Mouse (Mus musculus) limb, embryonic 15.5 days (tissue): ENCODE data around the gene Csdc2. TPM values are rescaled to one million over a fixed set of nuclear protein-coding genes. Genes with fewer than 3 reads are reported as not detected.
"Not testable (repeated sequence)": the region's sequence is repeated elsewhere in the genome, so short reads cannot be mapped to it uniquely, and the experiment has no call there.

Source experiments
- ATAC-seq: fragments of 200-750 bp; cut with Nextera tagmentation; 2 replicates; pipeline ENCODE4 v1.8.0; 2017; ENCODE audit warnings: low read depth, moderate TSS enrichment; ENCODE audit not compliant: insufficient number of reproducible peaks, low FRiP score, low TSS enrichment
- H3K27ac ChIP-seq: fragments of 300-500 bp; sonication (generic); 2 replicates; pipeline ENCODE4 v1.5.1; 2015; ENCODE audit warnings: moderate library complexity, mild to moderate bottlenecking, inconsistent platforms
- H3K27me3 ChIP-seq: fragments of 300-500 bp; sonication (generic); 2 replicates; pipeline ENCODE4 v1.6.1; 2015; ENCODE audit warnings: inconsistent platforms
- H3K36me3 ChIP-seq: fragments of 300-500 bp; sonication (generic); 2 replicates; pipeline ENCODE4 v1.6.1; 2015; ENCODE audit warnings: inconsistent platforms
- H3K4me1 ChIP-seq: fragments of 300-500 bp; sonication (generic); 2 replicates; pipeline ENCODE4 v1.6.1; 2015; ENCODE audit warnings: inconsistent platforms
- H3K4me2 ChIP-seq: fragments of 300-500 bp; sonication (generic); 2 replicates; pipeline ENCODE4 v1.6.1; 2015; ENCODE audit warnings: mild to moderate bottlenecking, inconsistent platforms
- H3K4me3 ChIP-seq: fragments of 300-500 bp; sonication (generic); 2 replicates; pipeline ENCODE4 v1.5.1; 2015; ENCODE audit warnings: mild to moderate bottlenecking, inconsistent platforms
- H3K9ac ChIP-seq: fragments of 300-500 bp; sonication (generic); 2 replicates; pipeline ENCODE4 v1.6.1; 2015; ENCODE audit warnings: inconsistent platforms
- H3K9me3 ChIP-seq: fragments of 300-500 bp; sonication (generic); 2 replicates; pipeline ENCODE4 v1.6.1; 2016; ENCODE audit warnings: inconsistent platforms
- whole genome bisulfite sequencing: fragments of 180-500 bp; shearing (Covaris S2); methylation state at CpG from one replicate; pipeline ENCODE4 v1.1.7; 2015; 5-methylcytosine and 5-hydroxymethylcytosine counted together
- polyA plus RNA-seq: library from polyadenylated mRNA; unstranded; fragments of >200 nt; fragmentation: Nextera tagmentation; extraction: Ambion mirVana; gene quantifications from 2 replicates; pipeline ENCODE4 v1.2.1, GENCODE M21; 2015

Csdc2 gene
- polyA plus RNA-seq, 1 experiment from 2014 or later, result 14.0 TPM

DNA sequence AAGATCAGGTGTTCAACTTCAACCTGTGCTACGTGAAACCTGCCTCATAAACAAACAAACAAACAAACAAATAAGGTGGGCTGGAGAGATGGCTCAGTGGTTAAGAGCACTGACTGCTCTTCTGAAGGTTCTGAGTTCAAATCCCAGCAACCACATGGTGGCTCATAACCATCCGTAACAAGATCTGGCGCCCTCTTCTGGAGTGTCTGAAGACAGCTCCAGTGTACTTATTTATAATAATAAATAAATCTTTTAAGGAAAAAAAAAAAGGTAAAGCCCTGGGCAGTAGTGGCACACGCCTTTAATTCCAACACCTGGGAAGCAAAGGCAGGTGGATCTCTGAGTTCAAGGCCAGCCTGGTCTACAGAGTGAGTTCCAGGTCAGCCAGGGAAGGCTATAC lies 27.8 kb upstream of the Csdc2 start:
- not testable (repeated sequence) for H3K9ac ChIP-seq, H3K4me2 ChIP-seq, H3K4me1 ChIP-seq, H3K9me3 ChIP-seq, H3K4me3 ChIP-seq, H3K27ac ChIP-seq, ATAC-seq, H3K27me3 ChIP-seq
- 85% methylated on average over 4 of the region's 4 CpGs for WGBS
- peaks cover 97% of the 10 kb centered on the region for H3K36me3 ChIP-seq

DNA sequence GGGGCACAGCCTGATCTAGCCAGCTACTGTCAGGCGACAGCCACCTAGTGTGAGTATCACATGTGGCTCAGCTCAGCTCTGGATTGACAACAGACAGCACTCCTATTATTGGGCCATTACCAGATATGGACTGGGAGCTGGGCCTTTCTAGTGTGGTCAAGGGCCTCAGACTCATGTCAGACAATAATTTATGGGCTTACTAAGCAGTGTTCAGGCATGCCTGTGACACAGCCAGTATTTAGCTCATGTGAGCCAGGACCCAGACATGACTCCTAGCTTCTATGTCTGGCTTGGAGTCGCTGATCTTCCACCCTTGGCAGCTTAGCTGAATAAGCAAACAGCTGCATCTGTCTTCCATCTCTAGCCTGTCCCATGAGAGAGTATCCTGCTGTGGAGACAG lies 24.1 kb upstream of the Csdc2 start:
- Histone ChIP-seq H3K27ac (no peak overlapping the region), H3K27me3 (no peaks in the 10 kb centered on the region), H3K4me3 (no peak overlapping the region), H3K36me3 (peaks cover 97% of the 10 kb centered on the region), H3K9me3 (no peaks in the 10 kb centered on the region), H3K4me1 (no peaks in the 10 kb centered on the region), H3K4me2 (no peak overlapping the region), H3K9ac (no peak overlapping the region)
- ATAC-seq, result no peak
- 63% methylated on average over 2 of the region's 2 CpGs for WGBS

DNA sequence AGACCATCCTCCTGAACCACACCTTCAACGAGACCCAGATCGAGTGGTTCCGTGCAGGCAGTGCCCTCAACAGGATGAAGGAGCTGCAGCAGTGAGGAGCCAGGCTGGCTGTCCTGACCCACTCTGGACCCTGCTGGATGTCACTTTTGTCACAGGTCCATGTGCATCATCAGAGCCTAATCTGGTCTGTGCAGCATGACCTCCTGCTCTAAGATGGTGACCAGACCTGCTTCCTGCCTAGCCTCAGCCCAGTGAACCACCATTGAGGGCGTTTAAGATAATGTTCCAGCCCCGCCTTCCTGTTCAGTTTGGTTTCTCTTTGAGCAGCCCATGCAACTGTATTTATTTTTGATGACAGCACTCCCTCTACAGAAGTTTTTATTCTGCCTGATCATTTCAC lies 21.9 kb upstream of the Csdc2 start:
- no peak for ATAC-seq
- Histone ChIP-seq H3K4me2 (no peak overlapping the region), H3K9ac (no peak overlapping the region), H3K4me3 (no peak overlapping the region), H3K27ac (no peak overlapping the region), H3K36me3 (peaks cover 76% of the 10 kb centered on the region), H3K27me3 (no peaks in the 10 kb centered on the region), H3K4me1 (peaks cover 4% of the 10 kb centered on the region; the same call in 1 of the 2 replicates), H3K9me3 (no peaks in the 10 kb centered on the region)
- 80% methylated on average over 5 of the region's 5 CpGs for WGBS

GRCm38 (mm10) chr15:81915663-81916062 lies 20.9 kb upstream of the Csdc2 start:
- H3K9ac ChIP-seq, result no peak overlapping the region
- H3K27ac ChIP-seq, result no peak overlapping the region
- H3K4me1 ChIP-seq, result peaks cover 4% of the 10 kb centered on the region; the same call in 1 of the 2 replicates
- WGBS, result 87% methylated on average over 5 of the region's 5 CpGs
- H3K9me3 ChIP-seq, result no peaks in the 10 kb centered on the region
- H3K36me3 ChIP-seq, result peaks cover 68% of the 10 kb centered on the region
- no peaks in the 10 kb centered on the region for H3K27me3 ChIP-seq
- H3K4me3 ChIP-seq, result no peak overlapping the region
- H3K4me2 ChIP-seq, result no peak overlapping the region
- no peak for ATAC-seq

DNA sequence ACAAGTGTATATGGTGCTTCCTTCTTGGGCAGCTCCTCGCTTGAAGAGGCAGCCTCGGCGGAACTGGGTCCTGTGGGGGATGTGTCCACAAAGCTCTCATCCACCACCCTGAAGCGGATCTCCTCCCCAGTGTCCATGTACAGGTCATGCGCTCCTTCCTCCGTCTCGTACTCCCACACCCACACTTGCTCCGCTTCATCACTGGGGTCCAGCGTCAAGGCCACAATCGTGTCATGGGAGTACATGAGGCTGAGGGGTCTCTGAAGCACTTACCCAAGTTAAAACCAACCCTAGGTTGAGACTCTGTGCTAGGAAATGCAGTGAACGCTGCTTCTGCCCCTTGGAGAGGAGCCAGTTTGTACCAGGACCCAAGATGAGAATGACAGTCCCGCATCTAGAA lies 19.4 kb upstream of the Csdc2 start:
- H3K36me3 ChIP-seq, result peaks cover 59% of the 10 kb centered on the region
- H3K9ac ChIP-seq, result no peak overlapping the region
- H3K27me3 ChIP-seq, result no peaks in the 10 kb centered on the region
- no peak overlapping the region for H3K27ac ChIP-seq
- H3K4me3 ChIP-seq, result no peak overlapping the region
- H3K4me2 ChIP-seq, result no peak overlapping the region
- WGBS, result 88% methylated on average over 12 of the region's 12 CpGs
- H3K9me3 ChIP-seq, result no peaks in the 10 kb centered on the region
- H3K4me1 ChIP-seq, result peaks cover 4% of the 10 kb centered on the region; the same call in 1 of the 2 replicates
- no peak for ATAC-seq

- Histone ChIP-seq H3K9me3 (no peaks in the 10 kb centered on the region), H3K9ac (no peak overlapping the region), H3K27ac (no peak overlapping the region), H3K4me1 (peaks cover 4% of the 10 kb centered on the region; the same call in 1 of the 2 replicates), H3K27me3 (no peaks in the 10 kb centered on the region), H3K36me3 (peaks cover 57% of the 10 kb centered on the region), H3K4me3 (no peak overlapping the region), H3K4me2 (no peak overlapping the region)
- WGBS, result 58% methylated on average over 6 of the region's 6 CpGs
- ATAC-seq, result no peak
Observed at GRCm38 (mm10) chr15:81917621-81918463, 18.7 kb upstream of the Csdc2 start.

DNA sequence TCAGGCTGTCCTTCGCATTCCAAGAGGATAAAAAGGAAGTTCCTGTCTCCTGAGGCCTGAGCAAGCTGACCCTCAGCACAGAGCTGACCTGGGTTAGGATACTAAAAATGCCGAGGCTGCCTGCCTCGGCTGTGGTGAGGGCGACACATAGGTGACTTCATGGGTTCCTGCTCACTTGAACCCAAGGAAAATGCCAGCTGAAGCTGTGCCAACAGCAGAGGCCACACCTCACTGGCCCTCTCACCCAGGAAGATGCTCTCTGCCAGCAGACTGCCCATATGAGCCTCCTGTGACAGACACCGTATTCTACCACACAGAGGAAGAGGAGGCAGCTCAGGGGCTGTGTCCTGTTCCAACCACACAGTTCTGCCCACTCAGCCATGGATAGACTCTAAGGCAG lies 17.5 kb upstream of the Csdc2 start:
- ATAC-seq, result no peak
- 80% methylated on average over 5 of the region's 5 CpGs for WGBS
- H3K36me3 ChIP-seq, result peaks cover 51% of the 10 kb centered on the region
- no peak overlapping the region for H3K27ac ChIP-seq
- no peak overlapping the region for H3K4me3 ChIP-seq
- no peak overlapping the region for H3K9ac ChIP-seq
- peaks cover 6% of the 10 kb centered on the region for H3K4me1 ChIP-seq
- no peaks in the 10 kb centered on the region for H3K9me3 ChIP-seq
- no peak overlapping the region for H3K4me2 ChIP-seq
- no peaks in the 10 kb centered on the region for H3K27me3 ChIP-seq

GRCm38 (mm10) chr15:81920546-81921217 lies 15.9 kb upstream of the Csdc2 start:
- ATAC-seq, result no peak
- WGBS, result 85% methylated on average over 10 of the region's 10 CpGs
- Histone ChIP-seq H3K4me2 (no peak overlapping the region), H3K4me1 (peaks cover 21% of the 10 kb centered on the region), H3K27ac (no peak overlapping the region), H3K36me3 (peaks cover 36% of the 10 kb centered on the region), H3K9me3 (no peaks in the 10 kb centered on the region), H3K9ac (no peak overlapping the region), H3K4me3 (no peak overlapping the region), H3K27me3 (no peaks in the 10 kb centered on the region)

GRCm38 (mm10) chr15:81921255-81921654 lies 15.3 kb upstream of the Csdc2 start:
- Histone ChIP-seq H3K4me2 (no peak overlapping the region), H3K4me1 (peaks cover 21% of the 10 kb centered on the region), H3K9me3 (no peaks in the 10 kb centered on the region), H3K4me3 (no peak overlapping the region), H3K27ac (no peak overlapping the region), H3K9ac (no peak overlapping the region), H3K36me3 (peaks cover 31% of the 10 kb centered on the region), H3K27me3 (no peaks in the 10 kb centered on the region)
- ATAC-seq, result no peak
- 63% methylated on average over 5 of the region's 5 CpGs for WGBS

GRCm38 (mm10) chr15:81924933-81925332 lies 11.6 kb upstream of the Csdc2 start:
- H3K4me1 ChIP-seq, result peaks cover 20% of the 10 kb centered on the region
- peak overlapping the region; percentile 80 for H3K4me2 ChIP-seq
- ATAC-seq, result no peak
- H3K36me3 ChIP-seq, result peaks cover 20% of the 10 kb centered on the region; the same call in 1 of the 2 replicates
- no peaks in the 10 kb centered on the region for H3K27me3 ChIP-seq
- 0 out of 2 replicates have a peak overlapping the region, but pooled peaks have one; percentile 75 for H3K9ac ChIP-seq
- WGBS, result 87% methylated on average over 11 of the region's 11 CpGs
- H3K9me3 ChIP-seq, result no peaks in the 10 kb centered on the region
- H3K27ac ChIP-seq, result no peak overlapping the region
- H3K4me3 ChIP-seq, result peak overlapping the region; percentile 69

DNA sequence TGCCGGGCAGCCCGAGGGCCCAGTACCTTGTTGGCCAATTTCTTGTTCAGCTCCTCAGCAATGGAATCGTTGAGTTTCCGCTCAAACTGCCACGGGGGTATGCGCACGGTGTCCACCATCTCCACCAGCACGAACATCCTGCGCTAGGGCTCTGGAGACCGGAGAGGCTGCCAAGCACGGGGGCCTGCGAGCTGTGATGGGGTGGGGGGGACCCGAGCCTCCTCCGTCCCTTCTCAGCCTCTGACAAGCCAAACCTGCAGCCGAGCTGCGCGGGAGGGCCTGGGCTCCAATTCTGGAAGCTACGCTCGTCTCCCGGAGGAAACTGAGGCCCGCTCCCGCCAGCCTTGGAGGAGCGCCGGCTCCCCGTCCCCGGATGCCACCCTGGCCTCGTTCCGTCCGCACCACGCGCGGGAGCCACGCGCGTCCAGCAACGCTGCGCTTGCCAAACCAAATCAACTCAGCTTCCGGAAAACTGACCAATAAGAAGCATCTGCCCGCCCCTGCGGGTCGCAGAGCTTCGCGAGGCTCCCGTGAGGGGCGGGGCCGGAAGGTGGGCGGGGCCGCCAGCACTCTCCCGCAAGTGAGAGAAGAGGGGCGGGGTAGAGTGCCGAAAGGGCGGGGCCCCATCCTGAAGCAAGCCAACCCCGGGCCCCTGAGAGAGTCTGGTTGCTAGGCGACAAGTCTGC lies 10.7 kb upstream of the Csdc2 start, which contains the start of gene Polr3h:
Gene Polr3h (minus strand): TSS at position 481 of the 686 bp plus-strand sequence.
- WGBS, result under 1% methylated on average over 54 of the region's 54 CpGs
- peak within 1 kb of the TSS; percentile 80 for H3K4me2 ChIP-seq
- no peaks in the 10 kb centered on the region for H3K9me3 ChIP-seq
- H3K27me3 ChIP-seq, result no peaks in the 10 kb centered on the region
- peak within 1 kb of the TSS; percentile 69 for H3K4me3 ChIP-seq
- 0 out of 2 replicates have a peak, but pooled peaks cover 17% of the 10 kb centered on the region for H3K36me3 ChIP-seq
- H3K9ac ChIP-seq, result peak within 1 kb of the TSS; percentile 75
- ATAC-seq, result peak; percentile 95
- H3K4me1 ChIP-seq, result peaks cover 20% of the 10 kb centered on the region
- H3K27ac ChIP-seq, result peak within 1 kb of the TSS; percentile 78
